Mouse (Mus musculus) hindbrain, embryonic 14.5 days (tissue): ENCODE measurements around the gene Gsta2. TPM values are rescaled to one million over a fixed set of nuclear protein-coding genes. Genes with fewer than 3 reads are reported as not detected.
"Not testable (repeated sequence)": the region's sequence is repeated elsewhere in the genome, so short reads cannot be mapped to it uniquely, and the experiment has no call there.

Experiments used
- ATAC-seq: fragments of 200-750 bp; cut with Nextera tagmentation; 2 replicates; pipeline ENCODE4 v1.8.0; 2017; ENCODE audit warnings: moderate number of reproducible peaks, mild to moderate bottlenecking, moderate TSS enrichment, moderate library complexity; ENCODE audit not compliant: low FRiP score
- DNase-seq: peaks from one replicate; pipeline ENCODE4 v3.0.0-alpha.2; 2015; ENCODE audit warnings: low spot score
- H3K27ac ChIP-seq: fragments of 300-500 bp; sonication (generic); 2 replicates; pipeline ENCODE4 v1.5.1; 2014; ENCODE audit warnings: mild to moderate bottlenecking, moderate library complexity
- H3K27me3 ChIP-seq: fragments of 300-500 bp; sonication (generic); 2 replicates; pipeline ENCODE4 v1.6.1; 2014; ENCODE audit warnings: mild to moderate bottlenecking, low read length, mixed read lengths; ENCODE audit not compliant: control insufficient read depth, insufficient read depth
- H3K36me3 ChIP-seq: fragments of 300-500 bp; sonication (generic); replicated peaks from 2 replicates; pipeline ENCODE4 v1.6.1; 2014; ENCODE audit not compliant: control insufficient read depth, insufficient read depth
- H3K4me1 ChIP-seq: fragments of 300-500 bp; sonication (generic); replicated peaks from 2 replicates; pipeline ENCODE4 v1.6.1; 2014; ENCODE audit warnings: antibody characterized with exemption, low read length, mixed read lengths; ENCODE audit not compliant: control insufficient read depth, insufficient read depth
- H3K4me2 ChIP-seq: fragments of 300-500 bp; sonication (generic); replicated peaks from 2 replicates; pipeline ENCODE4 v1.6.1; 2014; ENCODE audit warnings: mild to moderate bottlenecking, moderate library complexity
- H3K4me3 ChIP-seq: fragments of 300-500 bp; sonication (generic); replicated peaks from 2 replicates; pipeline ENCODE4 v1.5.1; 2014; ENCODE audit warnings: mild to moderate bottlenecking, low read length
- H3K9ac ChIP-seq: fragments of 300-500 bp; sonication (generic); 2 replicates; pipeline ENCODE4 v1.6.1; 2014
- H3K9me3 ChIP-seq: fragments of 300-500 bp; sonication (generic); 2 replicates; pipeline ENCODE4 v1.6.1; 2016; ENCODE audit warnings: low read length; ENCODE audit not compliant: control insufficient read depth
- WGBS: fragments of 180-500 bp; shearing (Covaris S2); extraction: QIAGEN DNeasy Blood & Tissue Kit; methylation state at CpG from one replicate; pipeline ENCODE4 v1.1.7; 2014; 5-methylcytosine and 5-hydroxymethylcytosine counted together
- polyA plus RNA-seq: library from polyadenylated mRNA; unstranded; fragments of >200 nt; fragmentation: Nextera tagmentation; extraction: Ambion mirVana; gene quantifications from 2 replicates; pipeline ENCODE4 v1.2.1, GENCODE M21; 2014

The Gsta2 gene
- polyA plus RNA-seq, 1 experiment from 2014 or later, result not detected

DNA sequence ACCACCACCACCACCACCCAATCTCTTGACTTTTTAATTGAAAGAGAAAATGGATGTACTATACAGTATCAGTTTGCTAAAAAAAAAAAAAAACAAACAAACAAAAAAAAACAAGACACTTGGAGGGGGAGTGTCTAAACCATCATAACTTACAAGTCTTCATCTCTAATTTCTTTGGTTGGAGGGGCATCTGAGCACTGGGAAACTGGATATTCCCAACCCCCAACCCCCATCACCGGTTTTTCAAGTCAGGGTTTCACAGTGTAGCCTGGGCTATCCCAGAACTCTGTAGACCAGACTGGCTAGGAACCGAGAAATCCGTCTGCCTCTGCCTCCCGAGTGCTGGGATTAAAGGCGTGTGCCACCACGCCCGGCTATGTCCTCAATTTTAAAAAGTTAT, 14.2 kb upstream of the Gsta2 start:
- H3K9me3 ChIP-seq, result no peaks in the 10 kb centered on the region
- no peak overlapping the region for H3K9ac ChIP-seq
- H3K4me2 ChIP-seq, result no peak overlapping the region
- H3K27ac ChIP-seq, result no peak overlapping the region
- H3K4me1 ChIP-seq, result no peaks in the 10 kb centered on the region
- WGBS, result 91% methylated on average over 7 of the region's 7 CpGs
- DNase-seq, result no peak
- no peak overlapping the region for H3K4me3 ChIP-seq
- ATAC-seq, result no peak
- H3K27me3 ChIP-seq, result no peaks in the 10 kb centered on the region
- H3K36me3 ChIP-seq, result no peaks in the 10 kb centered on the region

DNA sequence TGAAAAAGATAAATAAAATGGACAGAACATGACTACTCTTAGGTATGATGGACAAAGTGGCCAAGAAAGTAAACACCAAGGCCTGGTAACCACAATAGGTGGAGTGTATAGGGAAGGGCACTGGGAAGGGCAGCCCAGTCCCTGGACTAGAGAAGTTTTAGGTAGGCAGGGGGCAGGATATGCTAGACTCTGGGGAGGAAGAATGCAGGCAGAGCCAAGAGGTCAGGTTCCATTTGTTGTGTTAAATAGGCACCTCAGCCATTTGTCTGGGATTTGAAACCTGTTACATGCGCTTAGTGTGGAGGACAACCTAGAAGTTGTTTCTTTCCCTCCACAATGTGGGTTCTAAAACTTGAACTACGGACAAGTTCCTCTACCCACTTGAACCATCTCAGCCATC, 13.8 kb upstream of the Gsta2 start:
- no peak overlapping the region for H3K4me3 ChIP-seq
- H3K9me3 ChIP-seq, result no peaks in the 10 kb centered on the region
- DNase-seq, result no peak
- no peak for ATAC-seq
- 91% methylated on average over 2 of the region's 2 CpGs for WGBS
- H3K9ac ChIP-seq, result no peak overlapping the region
- no peaks in the 10 kb centered on the region for H3K27me3 ChIP-seq
- H3K36me3 ChIP-seq, result no peaks in the 10 kb centered on the region
- H3K4me2 ChIP-seq, result no peak overlapping the region
- no peak overlapping the region for H3K27ac ChIP-seq
- H3K4me1 ChIP-seq, result no peaks in the 10 kb centered on the region

DNA sequence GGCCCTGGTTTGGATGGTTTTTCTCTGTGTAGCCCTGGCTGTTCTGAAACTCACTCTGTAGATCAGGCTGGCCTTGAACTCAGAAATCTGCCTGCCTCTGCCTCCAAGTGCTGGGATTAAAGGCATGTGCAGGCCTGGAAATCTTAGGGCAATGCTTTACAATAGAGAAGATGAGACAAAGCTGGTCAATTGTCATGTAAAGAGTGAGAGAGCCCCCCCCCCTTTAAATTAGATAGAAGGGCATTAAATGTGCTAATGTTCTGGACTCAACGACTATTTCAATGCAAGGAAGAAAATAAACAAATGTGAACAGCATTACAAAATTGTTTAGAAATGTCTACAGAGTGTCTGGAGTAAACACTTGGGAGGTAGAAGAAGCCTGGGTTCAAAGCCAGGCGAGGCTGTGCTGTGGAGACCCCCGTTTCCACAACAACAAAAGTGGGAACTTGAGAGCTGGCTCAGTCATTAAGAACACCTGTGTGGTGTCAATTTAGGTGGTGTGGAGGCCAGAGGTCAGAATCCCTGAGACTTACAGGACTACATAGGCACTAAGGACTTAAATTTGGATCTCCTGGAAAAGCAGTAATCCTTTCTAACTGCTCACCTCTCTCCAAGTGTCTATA, 13.2 kb upstream of the Gsta2 start:
- Histone ChIP-seq H3K4me3 (no peak overlapping the region), H3K27me3 (no peaks in the 10 kb centered on the region), H3K4me1 (no peaks in the 10 kb centered on the region), H3K9me3 (no peaks in the 10 kb centered on the region), H3K9ac (no peak overlapping the region), H3K27ac (no peak overlapping the region), H3K4me2 (no peak overlapping the region), H3K36me3 (no peaks in the 10 kb centered on the region)
- DNase-seq (no peak), ATAC-seq (no peak)
- 82% methylated on average over 3 of the region's 3 CpGs for WGBS

- not testable (repeated sequence) for H3K27ac ChIP-seq, H3K9me3 ChIP-seq, H3K27me3 ChIP-seq, H3K4me1 ChIP-seq, H3K4me2 ChIP-seq, H3K4me3 ChIP-seq, H3K9ac ChIP-seq, ATAC-seq, DNase-seq, H3K36me3 ChIP-seq
- 97% methylated on average over 16 of the region's 16 CpGs for WGBS
These were observed 12.4 kb upstream of the Gsta2 start, which contains the start of gene Dppa5a for GRCm38 (mm10) chr9:78367959-78368358. Dppa5a (minus strand) TSS chr9:78368177.

GRCm38 (mm10) chr9:78365850-78366544, 10.4 kb upstream of the Gsta2 start:
- WGBS, result 77% methylated on average over 13 of the region's 13 CpGs
- no peak overlapping the region for H3K27ac ChIP-seq
- no peaks in the 10 kb centered on the region for H3K27me3 ChIP-seq
- DNase-seq (no peak), ATAC-seq (no peak)
- no peaks in the 10 kb centered on the region for H3K36me3 ChIP-seq
- no peak overlapping the region for H3K4me2 ChIP-seq
- no peaks in the 10 kb centered on the region for H3K4me1 ChIP-seq
- no peak overlapping the region for H3K4me3 ChIP-seq
- no peaks in the 10 kb centered on the region for H3K9me3 ChIP-seq
- no peak overlapping the region for H3K9ac ChIP-seq

DNA sequence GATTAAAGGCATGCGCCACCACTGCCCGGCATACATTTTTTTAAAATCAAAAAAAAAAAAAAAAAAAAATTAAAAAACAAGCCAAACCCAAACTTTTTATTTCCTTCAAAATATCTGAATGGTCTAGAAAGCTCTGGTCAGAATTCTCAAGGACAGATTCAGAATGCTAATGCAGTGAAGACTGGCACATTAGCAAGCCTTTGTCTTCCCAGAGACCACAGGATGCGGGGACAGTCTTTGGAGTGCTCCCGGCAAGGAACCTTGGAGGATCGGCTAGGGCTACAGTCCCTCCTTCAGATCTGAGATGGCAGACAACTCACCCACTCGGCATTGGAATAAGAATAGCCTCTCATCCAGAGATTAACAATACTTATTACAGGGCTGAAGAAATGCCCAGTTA, 9.1 kb upstream of the Gsta2 start:
- no peaks in the 10 kb centered on the region for H3K36me3 ChIP-seq
- DNase-seq (no peak), ATAC-seq (no peak)
- H3K27me3 ChIP-seq, result no peaks in the 10 kb centered on the region
- no peak overlapping the region for H3K4me2 ChIP-seq
- WGBS, result 92% methylated on average over 6 of the region's 6 CpGs
- H3K4me3 ChIP-seq, result no peak overlapping the region
- H3K9ac ChIP-seq, result no peak overlapping the region
- H3K4me1 ChIP-seq, result no peaks in the 10 kb centered on the region
- no peak overlapping the region for H3K27ac ChIP-seq
- no peaks in the 10 kb centered on the region for H3K9me3 ChIP-seq

DNA sequence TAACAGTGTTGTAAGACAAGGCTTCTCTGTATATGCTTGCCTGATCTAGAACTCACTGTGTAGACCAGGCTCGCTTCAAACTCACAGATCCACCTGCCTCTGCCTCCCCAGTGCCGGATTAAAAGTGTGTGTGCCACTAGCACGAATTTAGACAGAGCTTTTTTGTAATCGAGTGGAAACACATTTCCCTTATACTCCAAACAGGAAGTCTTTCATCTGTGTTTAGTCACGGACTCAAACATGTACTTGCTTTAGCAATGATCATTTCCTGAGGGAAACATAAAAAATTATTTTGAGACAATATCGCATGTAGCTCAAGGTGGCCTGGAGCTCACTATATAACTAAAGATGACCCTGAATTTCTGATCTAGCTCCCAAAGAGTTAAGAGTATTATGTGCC, 7.8 kb upstream of the Gsta2 start:
- DNase-seq, result no peak
- H3K4me2 ChIP-seq, result no peak overlapping the region
- WGBS, result 77% methylated on average over 6 of the region's 6 CpGs

DNA sequence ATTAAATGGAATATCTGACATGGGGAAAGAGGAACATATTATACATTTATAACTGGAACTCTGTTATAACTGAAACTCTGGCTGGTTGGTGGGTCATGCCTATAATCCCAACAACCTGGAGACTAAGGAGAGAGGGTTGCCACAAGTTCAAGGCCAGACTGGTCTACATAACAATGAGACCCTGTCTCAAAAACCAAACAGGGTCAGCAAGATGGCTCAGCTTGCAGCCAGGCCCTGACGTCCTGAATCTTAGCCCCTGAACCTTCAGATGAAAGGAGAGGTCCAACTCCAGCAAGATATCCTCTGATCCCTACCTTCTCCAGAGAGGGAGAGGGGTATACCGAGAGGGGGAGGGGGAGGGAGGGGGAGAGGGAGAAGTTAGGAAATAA, 4.9 kb upstream of the Gsta2 start:
- Histone ChIP-seq H3K4me3 (no peak overlapping the region), H3K9me3 (no peaks in the 10 kb centered on the region), H3K36me3 (no peaks in the 10 kb centered on the region), H3K4me1 (no peaks in the 10 kb centered on the region), H3K9ac (no peak overlapping the region), H3K27ac (no peak overlapping the region), H3K27me3 (no peaks in the 10 kb centered on the region), H3K4me2 (no peak overlapping the region)
- WGBS, result 34% methylated on average over 2 of the region's 2 CpGs
- no peak for ATAC-seq
- DNase-seq, result no peak

More for the DNA sequence above, 7.8 kb upstream of the Gsta2 start:
- Histone ChIP-seq H3K9me3 (no peaks in the 10 kb centered on the region), H3K27me3 (no peaks in the 10 kb centered on the region), H3K4me1 (no peaks in the 10 kb centered on the region), H3K4me3 (no peak overlapping the region), H3K36me3 (no peaks in the 10 kb centered on the region), H3K27ac (no peak overlapping the region), H3K9ac (no peak overlapping the region)
- no peak for ATAC-seq

DNA sequence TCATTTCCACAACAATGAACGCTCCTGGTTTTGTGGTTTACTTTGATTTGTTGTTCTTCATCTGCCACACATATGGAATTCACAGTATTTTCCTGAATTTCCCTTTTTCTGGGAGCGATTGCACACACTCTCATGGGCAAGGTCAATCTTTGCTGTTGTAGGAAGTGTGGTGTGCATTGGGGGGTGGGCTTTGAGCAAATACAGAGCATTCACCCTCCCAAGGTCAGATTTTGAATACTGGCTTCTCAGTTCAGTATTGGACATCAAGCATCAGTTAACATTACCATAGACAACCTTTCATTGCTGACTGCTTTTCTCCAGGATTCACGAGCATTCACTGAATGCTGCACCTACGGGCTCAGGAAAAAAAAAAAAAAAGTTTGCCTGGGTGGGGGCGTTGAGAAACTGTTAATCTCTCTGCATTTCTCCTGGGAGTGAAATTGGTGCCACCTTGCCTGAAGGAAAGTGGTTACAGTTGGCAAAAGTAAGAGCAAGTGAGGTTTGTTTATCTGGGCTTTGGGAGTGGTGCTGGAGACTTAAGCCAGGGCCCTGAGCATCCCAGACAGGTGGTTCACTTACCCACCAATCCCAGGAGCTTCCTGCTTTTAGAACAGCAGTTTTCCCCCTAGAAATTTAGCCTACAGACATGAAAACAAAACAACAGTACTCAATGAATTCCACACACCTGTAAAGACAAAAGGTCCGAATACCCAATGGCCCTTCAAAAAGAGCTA, 4.3 kb upstream of the Gsta2 start:
- DNase-seq, result no peak
- WGBS, result 87% methylated on average over 6 of the region's 6 CpGs

More for the DNA sequence above, 4.3 kb upstream of the Gsta2 start:
- Histone ChIP-seq H3K36me3 (no peaks in the 10 kb centered on the region), H3K27me3 (no peaks in the 10 kb centered on the region), H3K4me2 (no peak overlapping the region), H3K9ac (no peak overlapping the region), H3K9me3 (no peaks in the 10 kb centered on the region), H3K4me1 (no peaks in the 10 kb centered on the region), H3K27ac (no peak overlapping the region), H3K4me3 (no peak overlapping the region)
- ATAC-seq, result no peak
